Mouse (Mus musculus) spleen, adult 18-20 months (tissue): ENCODE data around the gene Rbm33.

Experiments used
- DNase-seq, 2 experiments: peaks; one replicate each; pipeline ENCODE4 v3.0.0; 2022; ENCODE audit warnings: mixed read lengths in 2 of 2

Gene Rbm33

DNA sequence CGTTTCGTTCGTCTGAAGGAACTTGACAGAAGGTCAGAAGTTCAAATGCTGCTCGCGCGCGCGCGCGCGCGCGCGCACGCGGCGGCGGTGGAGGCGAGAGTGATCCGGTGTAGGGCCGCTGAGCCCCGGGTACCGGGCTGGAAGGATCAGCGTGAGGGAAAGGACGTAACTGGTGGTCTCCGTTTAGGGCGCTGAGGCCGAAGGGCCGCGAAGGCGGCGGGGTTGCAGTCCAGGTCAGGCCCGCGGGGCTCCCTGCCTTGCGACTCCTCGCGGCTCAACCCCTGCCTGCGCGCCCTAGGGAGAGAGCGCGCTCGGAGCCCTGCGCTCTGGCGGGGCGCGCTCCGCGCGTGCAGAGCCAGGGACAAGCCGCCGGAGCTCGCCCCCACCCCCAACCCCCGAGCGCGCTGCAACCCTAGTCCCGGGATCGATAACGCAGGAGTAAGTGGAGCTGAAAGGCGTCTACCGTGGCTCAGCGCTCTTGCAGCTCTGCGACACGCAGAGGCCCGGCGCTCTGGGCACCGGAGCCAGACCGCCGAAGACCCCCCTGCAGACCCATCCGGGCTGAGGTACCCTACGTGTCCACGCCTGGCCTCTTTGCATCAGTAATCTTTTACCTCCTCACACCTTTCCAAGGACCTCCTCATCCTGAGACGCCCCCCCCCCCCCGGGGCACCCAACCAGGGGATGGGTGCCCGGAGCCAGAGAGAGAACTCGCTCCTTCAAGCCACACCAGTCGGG is 147.6 kb downstream of the Rbm33 start:
- no peak for DNase-seq

DNA sequence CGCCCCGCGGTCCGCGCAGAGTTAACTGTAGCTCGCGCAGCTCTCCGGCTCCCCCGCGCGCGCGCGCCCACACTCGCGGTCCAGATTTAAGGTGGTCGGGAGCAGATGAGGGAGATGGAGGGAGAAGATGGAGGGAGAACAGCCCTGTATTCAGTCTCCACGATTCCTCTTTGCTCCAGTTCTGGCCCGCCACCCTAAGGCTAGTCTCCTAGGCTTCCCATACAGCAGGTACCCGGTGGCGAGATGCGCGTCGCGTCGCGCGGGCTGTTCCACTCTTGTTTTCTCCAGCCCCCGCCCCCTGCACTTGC is 148.1 kb downstream of the Rbm33 start:
- DNase-seq, result no peak

DNA sequence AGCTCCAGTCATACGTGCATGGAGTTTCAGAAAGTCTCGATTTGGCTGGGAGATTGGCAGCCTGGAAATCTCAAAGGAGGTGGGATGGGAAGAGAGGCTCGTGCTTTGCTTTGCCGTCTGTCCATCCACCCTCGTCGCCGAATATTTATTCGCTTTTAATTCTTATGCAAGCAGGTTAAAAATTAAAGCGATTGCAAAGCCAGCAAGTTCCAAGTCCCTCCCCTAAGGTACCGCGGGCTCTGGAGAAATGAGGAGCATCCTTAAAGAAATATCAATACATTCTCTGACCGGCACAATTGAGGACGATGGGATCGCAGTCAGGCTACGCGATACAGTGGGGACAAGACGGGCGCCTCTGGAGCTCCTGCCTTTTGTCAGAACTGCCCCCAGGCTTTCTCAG is 148.6 kb downstream of the Rbm33 start:
- no peak for DNase-seq

DNA sequence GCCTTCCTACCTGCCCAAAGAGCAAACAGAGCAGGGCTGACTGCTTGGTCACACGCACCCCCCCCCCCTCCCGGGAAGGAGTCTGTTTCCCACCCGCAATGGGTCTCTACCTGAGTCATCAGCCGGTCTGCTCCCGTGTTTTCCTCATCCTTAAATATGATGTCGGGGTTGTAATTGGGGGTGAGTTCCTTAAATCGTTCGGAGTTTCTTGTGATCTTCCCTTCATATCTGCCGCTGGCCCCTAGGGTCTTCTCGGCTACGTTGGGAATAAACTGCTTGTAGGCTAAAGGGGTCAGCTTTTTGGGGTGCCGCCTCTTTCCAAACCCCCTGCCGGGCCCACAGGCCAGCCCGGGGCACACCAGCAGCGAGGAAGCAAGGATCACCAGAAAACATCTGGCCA is 149.4 kb downstream of the Rbm33 start:
- no peak for DNase-seq

DNA sequence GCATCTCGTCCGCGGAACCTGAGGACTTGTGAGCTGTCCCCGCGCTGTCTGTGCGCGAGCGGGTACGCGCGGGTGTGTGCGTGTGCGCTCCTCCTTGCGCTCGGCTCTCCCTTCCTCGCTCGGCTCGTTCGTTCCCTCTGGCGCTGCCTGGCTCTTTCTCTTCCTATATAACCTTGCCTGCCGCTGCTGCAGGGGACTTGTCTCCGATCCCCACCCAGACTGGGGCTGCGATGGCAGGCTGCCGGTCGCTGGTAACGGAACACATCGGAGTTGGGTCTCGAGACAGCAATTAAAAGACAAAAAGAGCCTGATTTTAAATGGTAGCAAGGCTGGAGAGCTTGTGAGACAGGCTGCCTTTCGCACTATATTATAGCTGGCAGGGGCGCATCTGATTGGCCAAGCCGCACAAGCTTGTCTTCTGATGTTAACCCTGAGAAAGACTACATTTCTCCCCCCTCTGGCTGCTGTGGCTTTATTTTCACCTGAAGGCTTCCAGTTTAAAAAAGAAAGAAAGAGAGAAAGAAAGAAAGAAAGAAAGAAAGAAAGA is 149.9 kb downstream of the Rbm33 start, which contains the start of gene Shh:
Gene Shh (minus strand): TSS at position 497 of the 547 bp plus-strand sequence.
- no peak for DNase-seq
